Comparison of ENCODE assay signal across 14 mouse cellular contexts in genomic region chr5:131802340-131803036, GRCm38 (mm10).
DNase-seq lines count a peak whose midpoint lies in the region; ATAC-seq and TF ChIP-seq lines count a peak whose summit lies in the region.
"Had no signal": no experiment of that assay in that cellular context is flagged by ENCODE, and none has a peak within 500 bp of the region (broad histone marks: within the 10 kb centered on the region; RNA-seq: fewer than 3 reads in every experiment).

No protein-coding gene starts in this region.

- 0 out of 2 replicates have a peak, but pooled peaks cover 2% of the 10 kb centered on the region for H3K27me3 ChIP-seq in hindbrain, embryonic 11.5 days (ENCODE audit: control insufficient read depth, insufficient read depth, low read length)
- H3K27me3 ChIP-seq in midbrain, embryonic 14.5 days (ENCODE audit: control insufficient read depth, insufficient read depth, low read length): no peaks in the 10 kb centered on the region
- H3K27me3 ChIP-seq: liver, embryonic 15.5 days had no signal

- no peaks in the 10 kb centered on the region for H3K36me3 ChIP-seq in hindbrain, embryonic 11.5 days (ENCODE audit: control insufficient read depth, insufficient read depth, low read length)
- no peaks in the 10 kb centered on the region for H3K36me3 ChIP-seq in midbrain, embryonic 14.5 days (ENCODE audit: control insufficient read depth, insufficient read depth, low read length)
- H3K36me3 ChIP-seq: liver, embryonic 15.5 days had no signal

- H3K4me3 ChIP-seq in hindbrain, embryonic 11.5 days (ENCODE audit: low read depth, low read length): no peak overlapping the region
- no peak overlapping the region for H3K4me3 ChIP-seq in midbrain, embryonic 14.5 days (replicated peaks; ENCODE audit: low read depth, low read length)
- H3K4me3 ChIP-seq: erythroblast, embryonic 14.5 days; liver, embryonic 15.5 days had no signal

- no peak for TF ChIP-seq POLR2A in brain, embryonic 14.5 days (IDR thresholded peaks at IDR 0.05; ENCODE audit: borderline replicate concordance, extremely low read depth, insufficient read depth, insufficient read length, poor library complexity, severe bottlenecking)

- H3K4me2 ChIP-seq in hindbrain, embryonic 11.5 days (replicated peaks; ENCODE audit: low read depth, low read length): no peak overlapping the region
- H3K4me2 ChIP-seq in midbrain, embryonic 14.5 days (ENCODE audit: low read length): peak overlapping the region; percentile 7; the same call in 1 of the 2 replicates
- H3K4me2 ChIP-seq: liver, embryonic 15.5 days had no signal

- no peaks in the 10 kb centered on the region for H3K9me3 ChIP-seq in hindbrain, embryonic 11.5 days (ENCODE audit: control insufficient read depth, low read length)
- no peaks in the 10 kb centered on the region for H3K9me3 ChIP-seq in midbrain, embryonic 14.5 days (ENCODE audit: control insufficient read depth, low read length)
- H3K9me3 ChIP-seq: liver, embryonic 15.5 days had no signal

- no peak overlapping the region for H3K9ac ChIP-seq in hindbrain, embryonic 11.5 days (ENCODE audit: low read depth, low read length)
- no peak overlapping the region for H3K9ac ChIP-seq in midbrain, embryonic 14.5 days (replicated peaks; ENCODE audit: low read length)
- H3K9ac ChIP-seq: liver, embryonic 15.5 days had no signal

- TF ChIP-seq CTCF in brain, embryonic 14.5 days (IDR thresholded peaks at IDR 0.05; ENCODE audit: borderline replicate concordance, extremely low read depth, insufficient read depth, insufficient read length): no peak

- 21% methylated on average over 6 of the region's 6 CpGs for WGBS in hindbrain, embryonic 11.5 days
- 12% methylated on average over 6 of the region's 6 CpGs for WGBS in midbrain, embryonic 14.5 days

- H3K4me1 ChIP-seq in hindbrain, embryonic 11.5 days (replicated peaks; ENCODE audit: control insufficient read depth, insufficient read depth, low read length): peaks cover 6% of the 10 kb centered on the region; the same call in 1 of the 2 replicates
- H3K4me1 ChIP-seq in midbrain, embryonic 14.5 days (ENCODE audit: control insufficient read depth, insufficient read depth, low read length): peaks cover 36% of the 10 kb centered on the region
- H3K4me1 ChIP-seq: liver, embryonic 15.5 days had no signal

- peak; percentile 72 for ATAC-seq in hindbrain, embryonic 11.5 days (ENCODE audit: low FRiP score)
- ATAC-seq in midbrain, embryonic 14.5 days (ENCODE audit: low FRiP score, low TSS enrichment): peak; percentile 68; the same call in 1 of the 2 replicates
- ATAC-seq in CD4-positive, CD25-positive, alpha-beta regulatory T cell, adult 4 months: no peak

- peak; percentile 34 to 66 for DNase-seq in cerebellum, postnatal 10 days
- no peak for DNase-seq in cerebellum, adult 9-11 months
- peak; percentile 89 for DNase-seq in brain, embryonic 14.5 days (ENCODE audit: low read depth)
- DNase-seq in hindbrain, embryonic 11.5 days (ENCODE audit: low spot score): peak; percentile 45
- DNase-seq in midbrain, embryonic 14.5 days: peak; percentile 70
- no peak for DNase-seq in spleen, adult 18-20 months
- no peak for DNase-seq in heart, adult 8-10 months (ENCODE audit: low spot score)
- DNase-seq: cerebellum, adult 9-10 months; gastrocnemius, postnatal 36 days; kidney, adult 2 months; thymus, postnatal 14 days had no signal

- H3K27ac ChIP-seq in hindbrain, embryonic 11.5 days (ENCODE audit: low read depth, low read length): peak overlapping the region; percentile 53; the same call in 1 of the 2 replicates
- H3K27ac ChIP-seq in midbrain, embryonic 14.5 days (replicated peaks; ENCODE audit: low read depth, low read length): peak overlapping the region; percentile 66
- H3K27ac ChIP-seq: liver, embryonic 15.5 days had no signal

Comparison
In these comparisons a context has a peak if more than half of its experiments do, and no peak if none do; other contexts are left out.
1. DNase-seq: peak in cerebellum, postnatal 10 days (2 of 2), brain, embryonic 14.5 days (single experiment), hindbrain, embryonic 11.5 days (single experiment) and midbrain, embryonic 14.5 days (single experiment); none in cerebellum, adult 9-11 months (single experiment), spleen, adult 18-20 months (0 of 2) and heart, adult 8-10 months (single experiment).